Mouse (Mus musculus): ENCODE measurements around the gene Scin.
"Not testable (repeated sequence)": the region's sequence is repeated elsewhere in the genome, so short reads cannot be mapped to it uniquely, and the experiment has no call there.

Gene Scin

GRCm38 (mm10) chr12:40133573-40134271 lies at the start of gene Scin:
Scin (minus strand) TSS chr12:40134228.
- no peak for DNase-seq

DNA sequence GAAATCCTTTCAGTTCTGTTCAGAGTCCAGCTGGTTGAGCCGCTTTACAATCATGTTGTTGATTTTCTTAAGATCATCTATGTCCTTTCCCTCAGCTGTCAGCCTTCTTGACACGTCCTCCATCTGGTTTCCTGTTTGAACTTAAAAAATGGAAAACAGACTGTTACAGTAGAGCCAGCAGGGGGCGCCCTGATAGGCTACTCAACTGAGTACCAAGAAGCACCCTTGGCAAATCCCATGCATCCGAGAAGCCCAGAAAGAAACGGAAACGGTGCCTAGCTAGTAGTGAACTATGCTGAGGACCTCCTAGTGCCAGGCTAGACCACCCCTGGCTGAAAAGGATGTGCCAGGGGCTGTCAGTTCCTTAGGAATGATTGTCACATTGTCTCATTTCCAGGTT lies 43.1 kb upstream of the Scin start:
- no peak for DNase-seq

- DNase-seq = no peak
Observed at GRCm38 (mm10) chr12:40176158-40176557, 42.1 kb upstream of the Scin start.

GRCm38 (mm10) chr12:40175171-40175570 lies 41.1 kb upstream of the Scin start:
- not testable (repeated sequence) for DNase-seq

DNA sequence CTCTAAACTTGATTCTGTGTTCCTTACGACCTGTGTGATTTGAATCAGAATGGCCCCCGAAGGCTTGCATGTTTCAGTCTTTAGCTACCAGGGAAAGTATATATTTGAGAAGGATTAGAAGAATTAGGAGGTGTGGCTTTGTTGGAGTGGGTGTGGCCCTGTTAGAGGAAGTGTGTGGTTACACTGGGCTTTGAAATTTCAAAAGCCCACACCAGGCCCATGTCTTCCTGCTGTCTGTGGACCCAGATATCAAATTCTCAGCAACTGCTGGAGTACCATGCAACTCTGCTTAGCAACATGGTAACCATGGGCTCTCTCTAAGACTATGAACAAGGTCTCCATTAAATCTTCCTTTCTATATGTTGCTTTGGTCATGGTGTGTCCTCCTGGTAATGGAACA lies 37.6 kb upstream of the Scin start:
- DNase-seq = no peak

GRCm38 (mm10) chr12:40169675-40170074 lies 35.6 kb upstream of the Scin start:
- no peak for DNase-seq

DNA sequence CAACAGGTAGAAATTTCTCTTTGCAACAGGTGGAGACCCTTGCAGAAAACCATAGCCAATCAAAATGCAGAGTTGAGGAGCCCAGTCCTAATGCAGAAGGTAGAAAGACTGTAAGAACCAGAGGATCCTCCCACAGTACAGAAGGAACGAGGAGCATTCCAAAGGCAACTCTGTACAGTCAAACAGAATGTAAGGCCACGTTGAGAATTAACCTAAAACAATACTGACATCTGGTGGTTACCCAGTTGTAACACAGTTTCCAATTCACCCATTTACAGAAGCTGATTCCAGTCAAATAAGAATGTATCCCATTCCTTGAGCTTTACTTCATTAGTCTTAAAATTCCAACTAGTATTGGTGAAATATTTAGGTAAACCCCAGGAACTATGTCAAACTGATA lies 30.6 kb upstream of the Scin start:
- DNase-seq = no peak

GRCm38 (mm10) chr12:40160777-40161176 lies 26.7 kb upstream of the Scin start:
- no peak for DNase-seq

GRCm38 (mm10) chr12:40154188-40154587 lies 20.2 kb upstream of the Scin start:
- no peak for DNase-seq

- DNase-seq = no peak
Observed at GRCm38 (mm10) chr12:40152353-40153069, 18.5 kb upstream of the Scin start.

DNA sequence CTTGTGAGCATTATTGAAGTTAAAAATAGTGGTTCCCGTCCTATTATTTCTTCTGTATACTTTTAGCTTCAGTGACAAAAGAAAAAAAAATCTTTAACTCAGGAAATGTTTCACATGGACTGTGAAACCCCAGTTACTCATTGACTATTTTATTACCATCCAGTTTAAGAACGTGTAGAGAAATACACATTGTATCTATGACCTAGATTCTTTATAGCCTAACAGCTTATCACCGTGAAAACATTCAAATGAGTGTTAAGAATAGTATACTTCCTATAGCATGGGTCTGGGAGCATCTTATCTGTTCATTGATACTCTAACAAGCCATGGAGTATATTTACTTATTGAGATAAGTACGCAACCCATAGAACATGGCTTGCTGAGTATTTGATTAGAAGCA lies 13.3 kb upstream of the Scin start:
- no peak for DNase-seq

DNA sequence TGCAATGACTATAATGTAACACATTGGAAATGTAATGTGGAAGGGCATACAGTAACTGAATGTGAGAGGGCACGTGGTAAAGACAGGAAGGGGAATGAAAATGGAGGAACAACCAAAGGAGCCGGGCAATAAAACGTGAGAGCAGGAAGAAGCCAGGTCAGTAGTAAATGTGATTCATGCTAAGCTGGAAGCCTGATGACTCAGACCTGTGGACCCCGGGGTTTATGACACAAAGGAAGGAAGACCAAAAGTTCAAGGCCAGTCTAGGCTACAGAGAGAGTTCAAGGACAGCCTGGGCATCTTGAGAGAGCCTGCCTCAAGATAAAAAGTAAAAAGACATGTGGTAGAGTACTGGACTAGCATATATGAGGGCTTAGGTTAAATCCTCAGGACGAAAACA lies 12.5 kb upstream of the Scin start:
- DNase-seq = no peak

DNA sequence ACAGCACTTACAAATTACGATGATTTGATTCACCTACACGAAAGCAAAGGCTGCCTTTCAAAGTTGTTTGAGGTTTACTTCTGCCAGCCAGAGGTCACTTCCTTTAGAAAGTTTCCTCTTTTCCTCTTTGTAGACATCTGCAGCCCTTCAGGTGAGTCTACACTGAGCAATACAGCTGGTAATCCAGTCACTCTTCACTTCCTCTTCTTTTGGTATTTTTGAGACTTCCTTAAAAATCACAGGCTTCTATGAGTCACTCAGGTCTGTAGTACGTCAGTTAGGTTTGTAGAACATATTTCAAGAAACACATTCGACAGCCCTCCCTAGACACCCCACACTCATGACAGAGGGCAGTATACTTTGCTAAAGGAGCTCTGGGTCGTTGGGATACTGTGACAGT lies 6.7 kb upstream of the Scin start:
- no peak for DNase-seq

DNA sequence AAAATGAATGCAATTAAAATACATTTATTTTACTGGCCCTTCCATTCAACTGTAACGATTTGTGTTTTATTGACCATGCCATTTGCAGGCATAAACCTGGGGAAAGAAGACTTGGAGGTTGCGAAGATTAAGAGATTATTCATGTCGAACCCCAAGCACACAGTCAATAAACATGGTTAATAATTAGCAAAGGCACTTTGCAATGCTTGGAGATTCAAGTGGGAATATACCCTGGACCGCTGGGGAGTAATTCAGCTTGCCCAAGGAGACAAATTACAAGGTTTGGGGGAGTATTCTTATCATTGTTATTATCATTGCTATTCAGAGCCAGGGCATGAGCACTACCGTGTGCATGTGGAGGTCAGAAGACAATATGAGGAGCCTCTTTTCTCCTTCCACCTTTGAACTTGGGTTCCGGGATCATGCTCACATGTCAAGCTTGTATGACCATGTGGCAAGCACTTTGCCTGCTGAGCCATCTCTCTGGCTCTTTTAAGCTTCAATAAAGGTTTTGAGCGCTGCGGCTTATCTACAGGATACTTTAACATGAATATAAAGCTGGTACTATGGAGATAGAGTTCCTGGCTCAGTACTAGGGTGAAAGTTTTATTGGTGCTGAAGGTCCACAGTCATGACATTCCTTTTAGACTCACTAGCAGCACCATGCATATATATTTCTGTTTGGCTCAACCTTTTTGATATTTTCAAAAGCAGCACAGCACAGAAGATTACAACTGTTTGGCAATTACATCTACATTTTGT lies 5.6 kb upstream of the Scin start:
- no peak for DNase-seq

DNA sequence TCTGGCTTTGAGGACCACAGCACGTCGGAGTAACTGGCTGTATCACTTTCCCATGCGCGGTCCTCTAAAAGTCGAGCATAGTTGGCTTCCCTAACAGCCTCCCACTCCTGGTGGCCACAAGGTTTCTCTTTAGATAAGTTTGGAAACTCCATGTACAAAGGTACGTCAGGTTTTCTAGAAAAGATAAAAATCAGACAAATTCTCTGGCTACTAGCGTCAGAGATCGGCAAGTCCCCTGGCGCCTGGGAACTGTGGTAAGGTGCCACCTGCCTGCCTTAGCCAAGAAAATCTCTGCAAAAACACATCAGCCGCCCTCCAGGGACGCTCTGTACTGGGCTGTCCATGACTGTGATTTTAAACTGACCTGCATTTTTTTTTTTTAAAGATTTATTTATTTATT lies 501 bp upstream of the Scin start:
- no peak for DNase-seq

GRCm38 (mm10) chr12:40133194-40133572 lies 845 bp downstream of the Scin start:
- no peak for DNase-seq

GRCm38 (mm10) chr12:40118872-40119271 lies 15.2 kb downstream of the Scin start:
- no peak for DNase-seq

DNA sequence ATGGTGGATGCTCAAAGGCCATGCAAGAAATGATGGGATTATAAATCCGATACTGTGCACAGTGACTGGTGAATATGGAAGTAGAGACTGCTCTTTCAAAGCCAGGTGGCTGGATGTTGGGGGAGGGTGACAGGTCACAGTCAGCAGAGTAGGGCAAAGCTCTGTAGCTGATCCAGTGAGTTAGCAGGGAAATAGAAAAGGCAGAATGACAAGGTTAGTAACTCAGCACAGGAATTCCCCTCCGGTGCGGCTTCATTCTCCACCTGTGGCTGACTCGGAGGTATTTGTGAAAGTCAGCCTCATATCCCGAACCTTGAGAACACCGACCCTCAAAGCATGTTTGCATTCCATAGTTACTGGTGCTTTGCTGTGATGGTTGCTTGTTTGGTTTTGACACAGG lies 17.0 kb downstream of the Scin start:
- DNase-seq = no peak

- DNase-seq = no peak
Observed at GRCm38 (mm10) chr12:40116214-40116613, 17.8 kb downstream of the Scin start.

- no peak for DNase-seq
Observed at GRCm38 (mm10) chr12:40114883-40115282, 19.1 kb downstream of the Scin start.

GRCm38 (mm10) chr12:40114020-40114419 lies 20.0 kb downstream of the Scin start:
- DNase-seq = no peak

DNA sequence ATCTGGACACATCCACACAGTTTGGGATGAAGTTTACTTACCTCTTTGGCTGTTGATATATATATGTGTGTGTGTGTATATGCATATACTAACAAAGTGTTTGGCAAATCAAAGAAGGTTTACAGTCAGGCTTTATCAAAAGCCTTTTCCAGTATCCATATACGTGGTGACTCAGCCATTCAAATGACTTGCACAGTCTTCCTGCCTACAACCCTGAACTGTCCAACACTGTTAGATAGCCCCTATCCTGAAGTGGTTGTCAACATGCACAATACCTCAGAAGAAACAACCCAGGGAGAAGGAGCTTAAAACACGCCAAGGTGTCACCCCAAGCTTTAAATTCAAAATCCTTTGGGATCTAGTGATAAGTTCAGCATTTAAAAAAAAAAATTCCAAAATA lies 20.4 kb downstream of the Scin start:
- DNase-seq = no peak

DNA sequence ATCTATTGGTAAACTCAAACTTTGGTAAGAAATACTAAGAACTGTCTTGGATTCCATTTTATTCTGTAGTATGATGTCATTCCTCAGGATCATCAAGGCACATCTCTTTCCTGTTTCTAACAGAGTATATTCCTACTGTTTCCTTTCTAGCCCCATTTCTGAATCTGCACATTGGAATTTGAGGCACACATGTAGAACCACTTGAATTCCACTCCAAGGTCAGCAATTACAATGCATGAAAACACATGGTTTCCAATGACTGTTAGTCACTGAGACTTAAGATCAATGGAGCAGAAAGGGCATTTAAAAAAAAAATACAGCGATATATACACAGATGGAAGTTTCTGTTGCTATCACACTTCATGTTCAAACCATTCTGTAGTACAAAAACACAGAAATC lies 24.8 kb downstream of the Scin start:
- no peak for DNase-seq

- no peak for DNase-seq
Observed at GRCm38 (mm10) chr12:40108143-40108542, 25.9 kb downstream of the Scin start.

Measured in cerebellum, adult 11 months (tissue).